Mouse (Mus musculus) testis, postnatal 14 days (tissue): ENCODE data around the gene Fam84b.
"Not testable (repeated sequence)": the region's sequence is repeated elsewhere in the genome, so short reads cannot be mapped to it uniquely, and the experiment has no call there.

Experiments
- DNase-seq: peaks from one replicate; pipeline ENCODE4 v3.0.0; 2021; ENCODE audit warnings: low spot score

Fam84b gene

GRCm38 (mm10) chr15:60853231-60853999, at the start of gene Fam84b:
Gene Fam84b (minus strand): TSS chr15:60853778.
- peak; percentile 76 for DNase-seq

DNA sequence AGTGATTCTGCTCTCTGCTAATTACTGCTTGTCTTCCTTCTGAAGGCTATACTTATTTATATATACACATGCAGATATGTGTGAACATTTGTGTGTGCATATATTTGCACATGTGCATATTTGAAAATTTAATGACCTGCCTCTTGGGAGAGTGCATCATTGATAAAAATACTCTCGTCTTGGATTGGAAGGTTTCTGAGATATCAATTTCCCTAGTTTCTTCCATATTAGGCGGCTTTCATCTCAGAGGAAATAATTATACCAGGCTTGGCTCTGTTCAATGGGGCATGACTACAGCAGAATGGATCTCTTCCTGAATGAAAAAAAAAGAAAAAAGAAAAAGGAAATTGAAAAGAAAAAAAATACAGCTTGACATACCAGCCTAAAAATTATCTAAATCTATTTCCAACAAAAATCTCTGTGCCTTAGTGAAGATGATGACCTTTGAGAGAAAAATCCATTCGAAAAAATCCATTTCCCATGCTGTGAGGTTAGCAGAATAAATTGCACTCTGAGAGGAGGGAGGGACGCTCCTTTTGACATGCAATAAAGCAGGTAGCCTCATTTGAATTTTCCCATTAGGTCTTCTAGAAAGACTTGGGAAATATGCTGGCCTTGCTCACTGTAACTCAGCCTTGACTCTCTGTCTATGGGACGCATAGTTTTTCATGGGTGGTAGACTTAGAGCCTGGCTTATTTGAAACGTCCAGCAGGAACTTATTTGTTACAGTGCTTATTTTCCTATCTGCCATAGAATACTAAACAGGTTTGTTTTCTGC, 44.8 kb upstream of the Fam84b start:
- DNase-seq: no peak

DNA sequence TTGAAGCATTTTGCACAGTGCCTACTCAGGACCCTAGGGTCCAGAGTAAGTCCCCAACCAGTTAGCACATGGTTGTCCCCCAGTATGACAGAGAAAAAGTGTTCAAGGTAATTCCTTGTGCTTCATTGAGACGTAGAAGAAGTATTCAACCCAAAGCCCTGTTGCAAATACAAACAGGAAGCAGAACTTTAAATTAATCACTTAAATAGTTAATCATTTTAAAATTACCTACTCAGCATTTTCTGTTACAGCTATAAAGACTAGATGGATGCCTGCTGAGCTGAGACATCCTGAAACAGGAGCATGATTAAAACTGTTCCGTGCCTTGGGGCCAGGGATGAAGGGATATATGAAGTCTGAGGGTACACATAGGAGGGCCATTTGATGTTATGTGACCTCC, 42.5 kb upstream of the Fam84b start:
- DNase-seq: no peak

- no peak for DNase-seq
Observed at GRCm38 (mm10) chr15:60892976-60893463, 39.4 kb upstream of the Fam84b start.

- DNase-seq: no peak
Observed at GRCm38 (mm10) chr15:60888724-60889123, 35.1 kb upstream of the Fam84b start.

DNA sequence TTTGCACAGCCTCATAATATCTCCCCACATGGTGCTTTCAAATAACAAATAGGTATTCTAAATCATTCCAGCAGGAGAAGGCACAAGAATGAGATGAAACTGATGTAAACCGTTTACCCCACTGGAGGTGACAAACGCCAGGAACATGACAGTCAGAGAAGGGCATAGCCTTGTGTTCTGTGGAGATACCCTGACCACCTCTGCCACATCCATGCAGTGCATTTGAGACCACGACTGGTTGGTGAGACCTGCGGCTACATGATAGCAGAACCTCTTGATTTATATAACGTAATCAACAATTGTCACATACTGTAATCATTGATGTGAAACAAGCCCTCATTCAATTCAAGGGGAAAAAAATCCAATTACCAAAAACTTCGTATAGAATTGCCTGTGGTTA, 22.1 kb upstream of the Fam84b start:
- DNase-seq: no peak

GRCm38 (mm10) chr15:60862417-60862816, 8.8 kb upstream of the Fam84b start:
- DNase-seq: no peak

GRCm38 (mm10) chr15:60855112-60855511, 1.5 kb upstream of the Fam84b start:
- DNase-seq: no peak

DNA sequence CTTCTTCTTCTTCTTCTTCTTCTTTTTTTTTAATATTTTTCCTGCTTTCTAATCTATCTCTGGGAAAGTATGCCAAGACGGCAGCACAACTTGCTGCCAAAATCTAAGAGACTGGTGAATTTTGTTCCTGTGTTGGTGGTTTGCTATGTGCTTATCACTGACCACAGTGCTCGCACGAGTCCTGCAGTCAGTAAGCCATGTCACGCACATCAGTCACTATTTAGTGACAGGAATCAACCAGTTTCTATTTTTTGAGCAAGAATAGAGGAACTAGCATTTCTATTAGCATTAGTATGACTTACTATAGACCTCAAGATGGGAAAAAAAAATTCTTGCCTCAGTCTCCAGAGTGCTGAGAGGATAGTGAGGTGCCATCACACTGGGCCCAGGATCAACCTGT, 573 bp upstream of the Fam84b start:
- DNase-seq: no peak

GRCm38 (mm10) chr15:60848630-60849029, 4.9 kb downstream of the Fam84b start:
- DNase-seq: no peak

DNA sequence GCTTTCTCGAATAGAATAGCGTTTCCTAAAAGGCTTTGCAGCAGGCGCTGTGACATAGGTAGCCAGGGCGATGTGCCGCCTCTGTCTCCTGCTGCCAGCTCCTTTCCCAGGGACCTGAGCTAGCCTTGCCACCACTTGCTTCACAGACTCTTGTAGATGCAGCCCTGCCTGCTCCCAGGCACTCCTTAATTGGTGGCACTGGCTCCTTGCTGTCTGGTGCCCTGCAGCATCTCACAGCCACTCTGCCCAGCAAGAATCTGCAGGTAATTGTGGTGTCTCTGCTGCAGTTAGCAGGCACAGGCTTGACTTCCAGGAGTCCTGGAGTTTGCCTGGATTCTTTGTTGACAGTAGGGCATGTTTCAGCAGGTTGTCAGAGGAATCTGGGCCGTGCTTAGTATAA, 7.3 kb downstream of the Fam84b start:
- DNase-seq: no peak

DNA sequence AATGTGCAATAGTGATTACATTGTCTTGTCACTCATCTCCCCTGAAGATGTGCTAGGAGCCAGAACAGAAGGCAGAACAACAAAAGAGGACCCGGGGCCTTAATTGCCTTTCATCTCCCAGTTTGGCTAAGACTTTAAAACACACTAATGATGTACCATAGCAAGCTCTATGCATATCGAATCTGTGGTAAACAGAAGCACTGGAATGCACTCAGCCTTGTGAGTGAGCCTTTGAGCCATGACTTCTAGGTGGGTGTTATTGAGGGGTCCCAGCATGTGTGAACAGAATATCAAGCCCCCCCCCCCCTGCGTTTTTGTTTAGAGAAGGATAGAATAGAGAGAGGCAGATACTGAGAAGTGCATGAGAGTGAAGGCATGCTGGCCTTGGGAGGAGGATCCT, 7.7 kb downstream of the Fam84b start:
- no peak for DNase-seq

DNA sequence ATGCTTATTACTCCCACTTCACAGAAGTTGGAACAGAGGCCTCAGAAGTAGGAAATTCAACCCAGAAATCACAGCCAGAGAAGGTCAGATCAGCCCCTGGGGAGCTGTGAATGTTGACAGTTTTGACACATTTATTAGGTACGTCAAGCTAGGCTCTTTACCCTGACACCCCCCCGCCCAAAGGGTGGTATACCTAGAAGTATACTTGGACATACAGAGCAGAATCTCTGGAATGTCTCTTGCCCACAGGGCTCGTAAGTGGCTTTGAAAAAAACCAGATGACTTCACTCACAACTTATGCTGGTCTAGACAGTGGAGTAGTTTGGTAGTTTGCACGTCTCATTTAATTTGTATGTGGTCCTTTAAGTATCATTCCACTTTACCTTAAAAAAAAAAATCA, 11.8 kb downstream of the Fam84b start:
- no peak for DNase-seq

DNA sequence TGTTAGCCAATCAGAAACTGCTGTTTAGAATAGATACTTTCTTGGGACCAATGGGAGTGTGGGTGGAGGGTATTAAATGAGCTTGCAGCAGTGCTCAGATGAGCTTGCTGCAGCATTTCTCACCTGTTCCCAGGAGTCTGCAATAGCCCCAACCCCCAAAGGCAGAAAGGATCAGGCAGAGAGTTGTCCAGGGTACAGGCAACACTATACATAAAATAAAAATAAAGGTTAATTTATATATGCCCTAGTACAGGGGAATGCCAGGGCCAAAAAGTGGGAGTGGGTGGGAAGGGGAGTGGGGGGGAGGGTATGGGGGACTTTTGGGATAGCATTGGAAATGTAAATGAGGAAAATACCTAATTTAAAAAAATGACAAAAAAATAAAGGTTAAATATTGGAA, 12.3 kb downstream of the Fam84b start:
- not testable (repeated sequence) for DNase-seq

DNA sequence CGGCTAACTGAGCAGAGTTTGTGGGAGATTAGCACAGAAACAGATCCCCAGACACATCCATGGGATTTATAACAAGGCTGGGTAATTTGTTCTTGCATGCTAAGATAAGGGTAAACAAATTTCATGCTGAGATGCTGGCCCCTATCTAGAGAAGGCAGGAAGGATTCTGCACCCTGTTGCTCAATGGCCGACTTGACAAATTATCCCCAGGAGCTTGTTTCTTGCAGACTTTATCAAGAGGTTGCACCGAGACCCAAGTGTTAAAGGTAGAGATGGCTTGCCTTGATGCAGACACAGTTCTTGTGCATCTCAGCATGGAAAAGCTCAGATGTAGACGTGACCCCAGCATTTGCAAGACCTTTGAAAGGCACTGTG, 13.3 kb downstream of the Fam84b start:
- DNase-seq: no peak

GRCm38 (mm10) chr15:60839539-60840295, 13.9 kb downstream of the Fam84b start:
- no peak for DNase-seq

DNA sequence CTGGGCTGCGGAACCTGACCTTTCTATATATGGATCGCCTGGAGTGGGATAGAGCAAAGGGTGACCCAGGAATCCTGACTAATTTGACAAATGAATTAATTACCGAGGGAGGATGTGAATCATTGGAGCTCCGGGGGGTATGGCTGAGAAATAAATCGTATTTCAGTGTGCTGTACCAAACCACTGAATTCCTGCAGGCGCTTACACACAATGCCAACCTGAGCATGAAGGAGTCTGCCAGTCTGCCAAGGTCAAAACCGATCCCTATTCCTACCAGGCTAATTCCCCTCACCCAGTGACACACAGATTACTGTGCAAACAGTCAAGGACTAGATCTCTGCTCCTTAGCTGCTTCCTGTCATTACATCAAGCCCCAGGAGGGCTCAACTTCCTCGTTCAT, 15.4 kb downstream of the Fam84b start:
- no peak for DNase-seq

DNA sequence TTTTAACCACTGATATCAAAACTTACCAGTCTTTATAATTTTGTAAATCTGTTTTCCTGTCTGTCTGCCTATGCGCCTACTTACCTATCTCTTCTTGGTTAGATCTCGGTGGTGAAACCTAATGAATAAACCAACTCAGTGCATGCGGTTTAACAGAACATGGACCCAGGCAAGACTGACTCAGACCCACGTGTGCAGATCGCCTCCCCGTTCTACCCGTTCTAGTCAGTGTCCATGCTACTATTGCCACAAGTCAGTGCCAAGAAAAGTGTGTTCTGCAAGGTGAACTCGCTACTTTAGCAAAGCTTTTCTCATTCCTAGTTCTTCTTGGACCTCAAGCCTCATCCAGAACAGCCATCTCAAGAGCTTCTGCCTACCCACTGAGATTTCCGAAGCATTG, 15.9 kb downstream of the Fam84b start:
- DNase-seq: no peak

GRCm38 (mm10) chr15:60836321-60836720, 17.3 kb downstream of the Fam84b start:
- no peak for DNase-seq

- no peak for DNase-seq
Observed at GRCm38 (mm10) chr15:60834598-60835571, 18.7 kb downstream of the Fam84b start.

DNA sequence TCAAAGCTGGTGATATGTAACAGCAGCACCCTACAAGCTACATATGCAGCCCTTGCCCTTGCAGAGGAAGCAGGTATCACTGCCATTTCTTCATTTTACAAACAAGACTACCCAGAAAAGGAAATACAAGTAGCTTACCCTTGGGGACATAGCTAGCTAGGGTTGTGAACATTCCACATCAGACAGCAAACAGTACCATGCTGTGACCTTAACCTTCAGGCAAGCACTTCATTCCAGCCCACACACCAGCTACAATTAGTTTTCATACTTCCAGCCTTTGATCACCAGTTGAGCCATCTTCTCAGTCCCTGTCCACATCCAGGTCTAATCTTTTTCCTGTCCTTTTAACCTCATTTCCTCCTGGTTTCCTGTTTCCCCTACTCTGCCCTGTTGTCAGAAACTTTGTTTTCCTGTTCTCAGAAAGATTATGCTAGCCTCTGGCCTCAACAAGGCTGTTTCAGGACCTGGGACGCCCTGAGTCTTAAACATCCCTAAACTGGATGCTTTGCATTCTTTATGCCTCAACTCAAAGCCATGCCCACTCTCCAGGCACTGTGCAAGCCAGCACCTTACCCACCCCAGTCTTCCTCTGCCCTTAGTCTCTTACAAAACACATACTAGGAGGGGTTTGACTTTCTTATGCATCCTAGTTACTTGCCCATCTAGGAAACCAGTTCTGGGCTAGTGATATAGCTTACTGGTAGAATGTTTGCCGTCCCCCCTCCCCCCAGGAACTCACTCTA, 19.9 kb downstream of the Fam84b start:
- DNase-seq: no peak
